Mouse (Mus musculus) 416B (cell line): ENCODE data around the gene Kcnj11.

Experiments
- DNase-seq: peaks from one replicate; pipeline ENCODE4 v3.0.0; 2011; ENCODE audit warnings: low read depth

Gene Kcnj11

GRCm38 (mm10) chr7:46103771-46104170 is 3.2 kb upstream of the Kcnj11 start:
- DNase-seq: no peak

- DNase-seq: no peak
These were observed 2.6 kb upstream of the Kcnj11 start for GRCm38 (mm10) chr7:46103075-46103591.

GRCm38 (mm10) chr7:46099682-46100081 is 882 bp downstream of the Kcnj11 start:
- DNase-seq: peak; percentile 25

DNA sequence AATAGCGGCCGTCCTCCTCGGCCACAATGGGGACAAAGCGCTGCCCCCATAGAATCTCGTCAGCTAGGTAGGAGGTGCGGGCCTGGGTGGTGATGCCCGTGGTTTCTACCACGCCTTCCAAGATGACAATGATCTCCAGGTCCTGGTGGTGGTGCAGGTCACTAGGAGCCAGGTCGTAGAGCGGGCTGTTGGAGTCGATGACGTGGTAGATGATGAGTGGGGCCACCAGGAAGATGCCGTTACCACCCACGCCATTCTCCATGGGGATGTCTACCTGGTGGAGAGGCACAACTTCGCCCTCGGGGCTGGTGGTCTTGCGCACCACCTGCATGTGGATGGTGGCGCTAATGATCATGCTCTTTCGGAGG is 1.7 kb downstream of the Kcnj11 start:
- no peak for DNase-seq

GRCm38 (mm10) chr7:46098221-46098918 is 2.2 kb downstream of the Kcnj11 start:
- no peak for DNase-seq

- no peak for DNase-seq
These were observed 3.2 kb downstream of the Kcnj11 start for GRCm38 (mm10) chr7:46097319-46097783.

- peak; percentile 80 for DNase-seq
These were observed 4.4 kb downstream of the Kcnj11 start for GRCm38 (mm10) chr7:46096136-46096535.

GRCm38 (mm10) chr7:46092803-46093202 is 7.8 kb downstream of the Kcnj11 start:
- no peak for DNase-seq

- peak; percentile 40 for DNase-seq
These were observed 12.3 kb downstream of the Kcnj11 start for GRCm38 (mm10) chr7:46088241-46088640.

DNA sequence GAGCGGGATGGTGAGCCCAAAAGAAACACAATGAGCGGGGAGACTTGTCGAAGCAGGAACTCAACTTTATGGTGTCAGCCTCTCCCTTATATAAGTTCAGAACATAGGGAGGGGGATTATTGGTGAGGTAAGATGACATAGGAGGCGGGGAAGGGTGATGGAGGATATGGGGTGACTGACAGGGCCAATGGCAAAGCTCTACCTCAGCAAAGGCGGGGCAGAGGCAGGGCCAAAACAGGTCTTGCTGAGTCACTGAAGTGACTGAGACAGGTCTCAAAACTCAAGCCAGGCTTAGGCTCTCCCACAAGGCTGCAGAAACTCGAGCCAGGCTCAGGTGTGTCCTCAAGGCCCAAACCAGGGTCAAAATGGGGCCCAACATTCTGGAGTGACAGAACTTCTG is 14.2 kb downstream of the Kcnj11 start:
- DNase-seq: peak; percentile 48

DNA sequence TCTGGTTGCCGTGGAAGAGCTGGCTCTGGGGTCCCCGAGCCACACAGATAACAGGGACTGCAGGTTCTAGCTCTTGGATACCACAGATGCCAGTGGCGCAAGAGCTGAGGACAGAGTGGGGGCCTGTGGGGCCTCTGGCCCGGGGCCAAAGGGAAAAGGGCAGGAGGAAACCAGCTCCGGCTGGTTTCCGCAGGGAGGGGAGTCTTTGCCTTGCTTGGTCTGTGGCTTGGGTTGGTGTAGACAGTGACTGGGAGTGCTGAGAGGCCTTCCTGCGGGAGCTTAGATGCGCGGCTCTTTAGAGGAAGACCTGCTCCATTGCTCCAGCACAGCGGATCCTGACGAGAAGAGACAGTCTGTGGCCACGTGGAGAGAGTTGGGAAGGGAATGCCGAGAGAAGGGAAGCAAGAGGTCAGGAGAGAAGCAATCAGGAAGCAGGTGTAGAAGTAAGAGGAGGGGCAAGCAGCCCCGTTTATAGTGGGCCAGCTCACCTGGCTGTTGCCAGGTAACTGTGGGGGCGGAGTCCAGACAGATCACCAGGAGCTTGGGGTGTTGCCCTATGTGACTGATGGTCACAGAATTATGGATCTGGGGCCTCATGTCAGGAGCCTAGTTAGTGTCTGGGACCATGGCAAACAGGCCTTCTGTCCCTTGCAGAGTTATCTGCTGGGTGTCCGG is 15.6 kb downstream of the Kcnj11 start:
- DNase-seq: peak; percentile 57

DNA sequence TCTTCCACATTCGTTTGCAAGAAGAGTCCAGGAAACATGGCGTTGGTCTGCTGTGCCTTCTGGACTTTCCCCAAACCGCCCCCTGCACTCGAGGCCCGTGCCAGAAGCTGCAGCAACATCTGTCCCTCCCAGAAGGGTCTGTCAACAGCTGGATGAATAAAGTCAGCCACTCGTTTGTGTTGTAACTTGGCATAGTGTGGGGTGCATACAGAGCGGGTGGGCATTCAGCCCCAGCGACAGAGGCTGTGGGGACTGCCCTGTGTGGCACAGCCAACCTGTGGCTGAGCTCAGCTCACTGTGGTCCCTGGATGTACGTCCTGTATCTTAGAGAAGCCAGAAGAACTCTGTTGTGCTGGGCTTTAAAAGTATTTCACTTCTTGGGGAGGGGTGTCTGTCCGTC is 16.5 kb downstream of the Kcnj11 start:
- no peak for DNase-seq

DNA sequence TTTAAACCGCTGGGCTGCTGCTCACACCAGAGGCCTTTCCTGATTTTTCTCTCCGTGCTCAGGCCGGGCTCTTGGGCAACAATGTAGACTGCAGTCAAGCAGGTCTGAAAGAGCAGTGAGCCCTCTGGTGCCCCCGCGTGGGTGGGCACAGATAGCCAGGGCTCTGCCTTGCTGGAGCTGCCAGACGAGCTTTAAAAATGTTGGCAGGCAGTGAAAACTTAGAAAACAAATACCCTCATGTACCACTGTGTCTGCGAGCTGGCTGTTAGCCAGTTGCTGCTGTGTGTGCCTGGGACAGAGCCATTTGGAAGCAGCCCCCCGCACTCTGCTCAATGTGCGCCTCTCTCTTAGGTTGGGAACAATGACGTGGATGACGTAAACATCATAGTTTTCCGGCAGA is 22.9 kb downstream of the Kcnj11 start:
- no peak for DNase-seq

DNA sequence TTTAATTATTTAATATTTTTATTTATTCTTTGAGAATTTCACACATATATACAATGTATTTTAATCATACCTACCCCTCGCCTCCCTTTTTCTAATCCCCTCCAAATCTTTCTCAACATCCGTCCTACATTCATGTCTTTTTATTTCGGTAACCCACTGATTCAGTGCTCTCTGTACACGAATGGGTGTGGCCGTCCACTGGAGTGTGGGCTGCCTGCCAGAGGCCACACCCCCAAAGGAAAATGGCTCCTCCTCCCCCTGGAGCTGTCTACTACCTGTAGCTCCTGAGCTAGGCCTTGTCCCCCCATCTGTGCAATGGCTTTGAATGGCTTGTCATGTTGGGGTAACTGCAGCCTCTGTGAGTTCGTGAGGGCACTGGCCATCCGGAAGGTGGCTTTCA is 23.7 kb downstream of the Kcnj11 start:
- DNase-seq: no peak

GRCm38 (mm10) chr7:46068831-46069230 is 31.7 kb downstream of the Kcnj11 start:
- no peak for DNase-seq

GRCm38 (mm10) chr7:46063296-46063695 is 37.3 kb downstream of the Kcnj11 start:
- no peak for DNase-seq

GRCm38 (mm10) chr7:46061614-46062013 is 39.0 kb downstream of the Kcnj11 start:
- no peak for DNase-seq

DNA sequence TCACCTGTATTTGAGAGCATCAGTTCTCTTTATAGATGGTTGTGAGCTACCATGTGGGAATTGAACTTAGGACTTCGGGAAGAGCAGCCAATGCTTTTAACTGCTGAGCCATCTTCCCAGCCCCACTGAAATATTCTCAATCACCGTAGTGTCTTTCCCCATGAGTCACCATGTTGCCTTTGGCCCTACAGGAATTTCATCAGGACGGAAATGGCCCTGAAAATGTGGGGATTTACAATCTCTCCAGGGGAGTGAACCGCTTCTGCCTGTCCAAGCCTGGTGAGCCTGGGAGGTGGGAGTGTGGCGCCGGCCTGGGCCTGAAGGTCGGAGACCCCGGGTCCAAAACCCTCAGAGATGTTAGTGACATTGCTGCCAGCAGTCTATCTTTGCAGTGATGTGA is 39.9 kb downstream of the Kcnj11 start:
- DNase-seq: no peak

DNA sequence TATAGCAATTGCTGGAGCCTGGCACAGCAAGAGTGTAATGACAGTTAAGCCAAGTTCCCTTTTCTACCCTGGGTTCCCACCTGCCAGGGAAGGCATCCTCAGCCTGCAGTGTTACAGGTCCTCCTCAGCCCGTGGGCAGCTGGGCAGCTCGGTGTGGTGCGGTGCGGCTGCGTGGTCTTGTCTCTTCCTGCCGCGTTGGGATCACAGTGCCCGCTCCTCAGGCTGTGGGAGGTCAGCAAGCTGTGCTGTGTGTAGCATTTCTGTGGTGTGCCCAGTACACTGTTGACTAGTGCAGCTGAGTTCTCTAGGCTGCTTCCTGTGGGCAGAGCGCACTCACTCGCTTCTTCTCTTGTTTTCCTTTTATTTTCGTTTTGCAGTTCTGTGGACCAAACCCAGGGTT is 41.7 kb downstream of the Kcnj11 start:
- peak; percentile 48 for DNase-seq

DNA sequence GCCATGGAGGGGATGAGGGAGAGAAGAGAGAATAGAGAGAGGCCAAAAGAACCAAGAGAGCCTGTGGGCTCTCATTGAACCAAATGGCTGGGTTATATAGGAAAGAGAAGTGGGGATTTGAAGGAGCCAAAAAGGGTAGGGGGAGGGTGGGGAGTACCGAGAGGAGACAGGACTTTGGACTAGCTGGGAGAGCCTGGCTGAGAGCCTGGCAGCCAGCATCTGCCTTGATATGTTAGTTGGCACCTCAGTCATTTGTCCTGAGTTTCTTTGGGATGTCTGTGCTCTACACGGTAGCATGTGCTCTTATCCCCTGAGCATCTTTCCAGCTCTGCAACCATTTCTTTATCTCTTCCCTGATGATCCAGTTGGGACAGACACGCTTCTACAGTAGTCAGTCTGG is 47.0 kb downstream of the Kcnj11 start:
- DNase-seq: no peak

- DNase-seq: peak; percentile 32
These were observed 48.3 kb downstream of the Kcnj11 start for GRCm38 (mm10) chr7:46052161-46052821.

DNA sequence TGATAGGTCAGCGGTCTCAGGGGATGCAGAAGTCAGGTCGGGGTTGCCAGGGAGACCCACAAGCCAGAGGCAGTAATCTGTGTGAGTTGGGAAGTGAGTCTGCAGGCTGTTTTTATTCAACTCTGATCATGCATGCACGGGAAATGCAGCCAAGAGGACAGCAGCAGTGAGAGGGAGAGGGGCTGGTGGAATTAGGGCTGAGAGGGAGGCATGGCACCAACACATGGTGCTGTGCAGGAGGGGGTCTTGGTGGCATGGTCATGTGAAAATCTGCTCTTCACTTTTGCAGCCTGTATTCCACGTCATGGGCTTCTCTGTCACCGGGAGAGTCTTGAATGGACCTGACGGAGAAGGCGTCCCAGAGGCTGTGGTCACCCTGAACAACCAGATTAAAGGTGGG is 50.6 kb downstream of the Kcnj11 start:
- no peak for DNase-seq
